Mouse (Mus musculus) limb, embryonic 15.5 days (tissue): ENCODE measurements around the gene D430041D05Rik. TPM values are rescaled to one million over a fixed set of nuclear protein-coding genes. Genes with fewer than 3 reads are reported as not detected.

Experiments
- ATAC-seq: fragments of 200-750 bp; cut with Nextera tagmentation; 2 replicates; pipeline ENCODE4 v1.8.0; 2017; ENCODE audit warnings: low read depth, moderate TSS enrichment; ENCODE audit not compliant: insufficient number of reproducible peaks, low FRiP score, low TSS enrichment
- H3K27ac ChIP-seq: fragments of 300-500 bp; sonication (generic); 2 replicates; pipeline ENCODE4 v1.5.1; 2015; ENCODE audit warnings: moderate library complexity, mild to moderate bottlenecking, inconsistent platforms
- H3K27me3 ChIP-seq: fragments of 300-500 bp; sonication (generic); 2 replicates; pipeline ENCODE4 v1.6.1; 2015; ENCODE audit warnings: inconsistent platforms
- H3K36me3 ChIP-seq: fragments of 300-500 bp; sonication (generic); 2 replicates; pipeline ENCODE4 v1.6.1; 2015; ENCODE audit warnings: inconsistent platforms
- H3K4me1 ChIP-seq: fragments of 300-500 bp; sonication (generic); 2 replicates; pipeline ENCODE4 v1.6.1; 2015; ENCODE audit warnings: inconsistent platforms
- H3K4me2 ChIP-seq: fragments of 300-500 bp; sonication (generic); 2 replicates; pipeline ENCODE4 v1.6.1; 2015; ENCODE audit warnings: mild to moderate bottlenecking, inconsistent platforms
- H3K4me3 ChIP-seq: fragments of 300-500 bp; sonication (generic); 2 replicates; pipeline ENCODE4 v1.5.1; 2015; ENCODE audit warnings: mild to moderate bottlenecking, inconsistent platforms
- H3K9ac ChIP-seq: fragments of 300-500 bp; sonication (generic); 2 replicates; pipeline ENCODE4 v1.6.1; 2015; ENCODE audit warnings: inconsistent platforms
- H3K9me3 ChIP-seq: fragments of 300-500 bp; sonication (generic); 2 replicates; pipeline ENCODE4 v1.6.1; 2016; ENCODE audit warnings: inconsistent platforms
- WGBS: fragments of 180-500 bp; shearing (Covaris S2); methylation state at CpG from one replicate; pipeline ENCODE4 v1.1.7; 2015; 5-methylcytosine and 5-hydroxymethylcytosine counted together
- polyA plus RNA-seq: library from polyadenylated mRNA; unstranded; fragments of >200 nt; fragmentation: Nextera tagmentation; extraction: Ambion mirVana; gene quantifications from 2 replicates; pipeline ENCODE4 v1.2.1, GENCODE M21; 2015

D430041D05Rik gene
- polyA plus RNA-seq, 1 experiment from 2014 or later, result 0.87 TPM

GRCm38 (mm10) chr2:104134150-104135056 lies 276.4 kb downstream of the D430041D05Rik start:
- Histone ChIP-seq H3K36me3 (no peaks in the 10 kb centered on the region), H3K4me3 (no peak overlapping the region), H3K9me3 (no peaks in the 10 kb centered on the region), H3K27me3 (0 out of 2 replicates have a peak, but pooled peaks cover 4% of the 10 kb centered on the region), H3K4me1 (no peaks in the 10 kb centered on the region), H3K27ac (no peak overlapping the region), H3K9ac (no peak overlapping the region), H3K4me2 (no peak overlapping the region)
- no peak for ATAC-seq
- 43% methylated on average over 8 of the region's 8 CpGs for WGBS

GRCm38 (mm10) chr2:104133042-104133810 lies 277.6 kb downstream of the D430041D05Rik start:
- Histone ChIP-seq H3K9me3 (no peaks in the 10 kb centered on the region), H3K4me1 (no peaks in the 10 kb centered on the region), H3K36me3 (no peaks in the 10 kb centered on the region), H3K27me3 (0 out of 2 replicates have a peak, but pooled peaks cover 4% of the 10 kb centered on the region), H3K4me3 (no peak overlapping the region), H3K4me2 (no peak overlapping the region), H3K27ac (no peak overlapping the region), H3K9ac (no peak overlapping the region)
- 29% methylated on average over 11 of the region's 12 CpGs for WGBS
- ATAC-seq, result no peak

- Histone ChIP-seq H3K27me3 (0 out of 2 replicates have a peak, but pooled peaks cover 4% of the 10 kb centered on the region), H3K9me3 (no peaks in the 10 kb centered on the region), H3K36me3 (no peaks in the 10 kb centered on the region), H3K4me3 (no peak overlapping the region), H3K4me2 (no peak overlapping the region), H3K4me1 (no peaks in the 10 kb centered on the region), H3K9ac (no peak overlapping the region), H3K27ac (no peak overlapping the region)
- ATAC-seq, result no peak
- 68% methylated on average over 7 of the region's 7 CpGs for WGBS
These were observed 278.4 kb downstream of the D430041D05Rik start for GRCm38 (mm10) chr2:104132266-104132859.

GRCm38 (mm10) chr2:104130969-104131368 lies 279.8 kb downstream of the D430041D05Rik start:
- Histone ChIP-seq H3K27ac (no peak overlapping the region), H3K9me3 (no peaks in the 10 kb centered on the region), H3K9ac (no peak overlapping the region), H3K4me3 (no peak overlapping the region), H3K27me3 (peaks cover 9% of the 10 kb centered on the region; the same call in 1 of the 2 replicates), H3K36me3 (no peaks in the 10 kb centered on the region), H3K4me2 (no peak overlapping the region), H3K4me1 (no peaks in the 10 kb centered on the region)
- WGBS, result 71% methylated on average over 3 of the region's 3 CpGs
- ATAC-seq, result no peak

GRCm38 (mm10) chr2:104130165-104130564 lies 280.6 kb downstream of the D430041D05Rik start:
- Histone ChIP-seq H3K36me3 (no peaks in the 10 kb centered on the region), H3K27ac (no peak overlapping the region), H3K27me3 (peaks cover 13% of the 10 kb centered on the region; the same call in 1 of the 2 replicates), H3K9me3 (no peaks in the 10 kb centered on the region), H3K4me2 (no peak overlapping the region), H3K9ac (no peak overlapping the region), H3K4me1 (no peaks in the 10 kb centered on the region), H3K4me3 (no peak overlapping the region)
- ATAC-seq, result no peak
- WGBS, result 66% methylated on average over 6 of the region's 6 CpGs

- Histone ChIP-seq H3K4me3 (no peak overlapping the region), H3K4me2 (no peak overlapping the region), H3K27me3 (peaks cover 21% of the 10 kb centered on the region; the same call in 1 of the 2 replicates), H3K9ac (no peak overlapping the region), H3K27ac (no peak overlapping the region), H3K9me3 (no peaks in the 10 kb centered on the region), H3K36me3 (no peaks in the 10 kb centered on the region), H3K4me1 (no peaks in the 10 kb centered on the region)
- WGBS, result 78% methylated on average over 13 of the region's 13 CpGs
- ATAC-seq, result no peak
These were observed 281.8 kb downstream of the D430041D05Rik start for GRCm38 (mm10) chr2:104128803-104129531.

- H3K36me3 ChIP-seq, result no peaks in the 10 kb centered on the region
- 71% methylated on average over 5 of the region's 5 CpGs for WGBS
- H3K4me1 ChIP-seq, result peaks cover 8% of the 10 kb centered on the region
- ATAC-seq, result no peak
- no peaks in the 10 kb centered on the region for H3K9me3 ChIP-seq
- no peak overlapping the region for H3K4me2 ChIP-seq
- H3K27me3 ChIP-seq, result peaks cover 19% of the 10 kb centered on the region; the same call in 1 of the 2 replicates
- H3K4me3 ChIP-seq, result no peak overlapping the region
- no peak overlapping the region for H3K27ac ChIP-seq
- H3K9ac ChIP-seq, result no peak overlapping the region
These were observed 286.7 kb downstream of the D430041D05Rik start for GRCm38 (mm10) chr2:104124071-104124470.

- Histone ChIP-seq H3K27me3 (peaks cover 19% of the 10 kb centered on the region; the same call in 1 of the 2 replicates), H3K4me2 (peak overlapping the region; percentile 97), H3K9me3 (no peaks in the 10 kb centered on the region), H3K4me3 (peak overlapping the region; percentile 67), H3K9ac (no peak overlapping the region), H3K27ac (no peak overlapping the region), H3K4me1 (peaks cover 8% of the 10 kb centered on the region), H3K36me3 (no peaks in the 10 kb centered on the region)
- WGBS, result 34% methylated on average over 3 of the region's 3 CpGs
- no peak for ATAC-seq
These were observed 287.3 kb downstream of the D430041D05Rik start for GRCm38 (mm10) chr2:104123540-104123939.

- H3K27ac ChIP-seq, result peak within 1 kb of the TSS; percentile 73
- no peaks in the 10 kb centered on the region for H3K9me3 ChIP-seq
- H3K27me3 ChIP-seq, result peaks cover 19% of the 10 kb centered on the region; the same call in 1 of the 2 replicates
- H3K9ac ChIP-seq, result peak within 1 kb of the TSS; percentile 64
- WGBS, result 0% methylated on average over 69 of the region's 74 CpGs
- no peaks in the 10 kb centered on the region for H3K36me3 ChIP-seq
- peak within 1 kb of the TSS; percentile 97 for H3K4me2 ChIP-seq
- peak within 1 kb of the TSS; percentile 67 for H3K4me3 ChIP-seq
- peak; percentile 88 for ATAC-seq
- H3K4me1 ChIP-seq, result peaks cover 8% of the 10 kb centered on the region
These were observed 288.1 kb downstream of the D430041D05Rik start, which contains the start of gene A930018P22Rik for GRCm38 (mm10) chr2:104122505-104123378. Gene A930018P22Rik, plus strand, starts transcription at chr2:104122769.

- H3K4me2 ChIP-seq, result peak overlapping the region; percentile 97
- H3K9ac ChIP-seq, result no peak overlapping the region
- H3K27ac ChIP-seq, result peak overlapping the region; percentile 73
- peak overlapping the region; percentile 67 for H3K4me3 ChIP-seq
- peaks cover 8% of the 10 kb centered on the region for H3K4me1 ChIP-seq
- H3K9me3 ChIP-seq, result no peaks in the 10 kb centered on the region
- H3K27me3 ChIP-seq, result peaks cover 19% of the 10 kb centered on the region; the same call in 1 of the 2 replicates
- H3K36me3 ChIP-seq, result no peaks in the 10 kb centered on the region
- WGBS, result 74% methylated on average over 8 of the region's 8 CpGs
- ATAC-seq, result no peak
These were observed 288.9 kb downstream of the D430041D05Rik start for GRCm38 (mm10) chr2:104121681-104122504.
